Mouse (Mus musculus) hindlimb bud, embryonic 11.5 days (tissue): ENCODE results near the gene A730061H03Rik.

ENCODE experiments used
- DNase-seq: peaks from one replicate; pipeline ENCODE4 v3.0.0-alpha.2; 2012; ENCODE audit warnings: low read depth, low spot score; ENCODE audit errors: extremely low spot score

A730061H03Rik gene

GRCm38 (mm10) chr14:55560202-55561073, at the start of gene A730061H03Rik:
Gene A730061H03Rik, minus strand, starts transcription at chr14:55560406.
- peak; percentile 95 for DNase-seq

GRCm38 (mm10) chr14:55608339-55608738, 48.1 kb upstream of the A730061H03Rik start:
- DNase-seq = no peak

GRCm38 (mm10) chr14:55605743-55606459, 45.7 kb upstream of the A730061H03Rik start:
- DNase-seq = no peak

GRCm38 (mm10) chr14:55604823-55605222, 44.6 kb upstream of the A730061H03Rik start:
- no peak for DNase-seq

GRCm38 (mm10) chr14:55603633-55604576, 43.7 kb upstream of the A730061H03Rik start:
- DNase-seq = peak; percentile 52

- DNase-seq = no peak
Measured at GRCm38 (mm10) chr14:55603271-55603632, 43.0 kb upstream of the A730061H03Rik start, which contains the start of gene Irf9. Gene Irf9, plus strand, starts transcription at chr14:55603571.

GRCm38 (mm10) chr14:55598521-55599390, 38.5 kb upstream of the A730061H03Rik start:
- DNase-seq = no peak

GRCm38 (mm10) chr14:55596036-55596690, 36.0 kb upstream of the A730061H03Rik start:
- no peak for DNase-seq

GRCm38 (mm10) chr14:55592226-55592625, 32.0 kb upstream of the A730061H03Rik start:
- DNase-seq = no peak

- peak; percentile 77 for DNase-seq
Measured at GRCm38 (mm10) chr14:55591331-55591891, 31.2 kb upstream of the A730061H03Rik start, which contains the start of gene Rnf31. Gene Rnf31, plus strand, starts transcription at chr14:55591708.

GRCm38 (mm10) chr14:55590748-55591330, 30.6 kb upstream of the A730061H03Rik start, which contains the start of gene Psme2:
Gene Psme2, minus strand, starts transcription at chr14:55591113.
- peak; percentile 74 for DNase-seq

GRCm38 (mm10) chr14:55589771-55590448, 29.7 kb upstream of the A730061H03Rik start:
- no peak for DNase-seq

- no peak for DNase-seq
Measured at GRCm38 (mm10) chr14:55589271-55589670, 29.1 kb upstream of the A730061H03Rik start.

- no peak for DNase-seq
Measured at GRCm38 (mm10) chr14:55586149-55586548, 25.9 kb upstream of the A730061H03Rik start.

GRCm38 (mm10) chr14:55585566-55585960, 25.4 kb upstream of the A730061H03Rik start:
- no peak for DNase-seq

GRCm38 (mm10) chr14:55584702-55585565, 24.7 kb upstream of the A730061H03Rik start, which contains the start of gene Emc9:
Gene Emc9, minus strand, starts transcription at chr14:55585302.
- DNase-seq = no peak

- no peak for DNase-seq
Measured at GRCm38 (mm10) chr14:55584303-55584701, 24.1 kb upstream of the A730061H03Rik start.
